Mouse (Mus musculus): ENCODE data around the gene Hspa1a. TPM values are rescaled to one million over a fixed set of nuclear protein-coding genes. Genes with fewer than 3 reads are reported as not detected.
"Not testable (repeated sequence)": the region's sequence is repeated elsewhere in the genome, so short reads cannot be mapped to it uniquely, and the experiment has no call there.

Gene Hspa1a
- polyA plus RNA-seq, 1 experiment from 2014 or later, result 2.3 TPM

DNA sequence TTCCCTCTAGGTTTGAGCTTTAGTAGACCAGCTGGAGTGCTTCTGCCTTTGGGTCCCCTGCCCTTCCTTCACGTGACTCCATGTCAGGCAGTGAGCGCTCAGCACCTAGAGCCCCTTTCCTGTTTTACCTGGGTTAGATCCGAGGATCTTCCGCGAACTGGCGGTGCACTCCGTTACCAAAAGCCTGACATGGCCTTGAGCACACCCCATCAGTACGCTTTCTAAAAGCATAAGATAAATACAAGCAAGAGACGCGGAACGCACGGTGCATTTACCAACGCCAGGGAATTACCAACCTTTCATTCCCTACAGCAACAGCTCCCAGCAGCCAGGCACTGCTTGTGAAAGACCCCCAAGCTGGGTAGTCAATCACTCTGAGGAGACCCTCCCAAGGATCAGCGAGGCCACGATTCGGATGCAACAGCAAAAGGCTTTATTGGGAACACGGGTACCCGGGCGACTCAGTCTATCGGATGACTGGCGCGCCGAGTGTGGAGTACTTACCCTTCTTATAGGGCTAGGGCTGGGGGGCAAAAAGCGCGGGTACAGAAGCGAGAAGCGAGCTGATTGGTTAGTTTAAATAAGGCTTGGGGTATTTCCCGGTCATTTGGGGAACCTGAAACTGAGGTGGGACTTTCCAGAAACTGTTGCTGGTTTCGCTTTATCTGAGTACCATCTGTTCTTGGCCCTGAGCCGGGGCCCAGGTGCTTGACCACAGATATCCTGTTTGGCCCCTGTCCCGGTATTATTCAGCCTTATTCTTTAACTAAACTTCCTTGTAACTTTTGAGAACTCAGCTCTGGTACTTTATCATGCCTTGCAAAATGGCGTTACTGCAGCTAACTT lies 28.1 kb upstream of the Hspa1a start:
- Histone ChIP-seq H3K36me3 (peaks cover 24% of the 10 kb centered on the region), H3K4me3 (peak overlapping the region; percentile 92), H3K4me1 (peaks cover 47% of the 10 kb centered on the region), H3K4me2 (replicated peaks) (peak overlapping the region; percentile 100), H3K9ac (replicated peaks) (peak overlapping the region; percentile 93), H3K27ac (replicated peaks) (peak overlapping the region; percentile 97)
- WGBS, result 24% methylated on average over 30 of the region's 32 CpGs
- not testable (repeated sequence) for ATAC-seq (ENCODE audit: low FRiP score, low read depth); H3K9me3 ChIP-seq; H3K27me3 ChIP-seq

DNA sequence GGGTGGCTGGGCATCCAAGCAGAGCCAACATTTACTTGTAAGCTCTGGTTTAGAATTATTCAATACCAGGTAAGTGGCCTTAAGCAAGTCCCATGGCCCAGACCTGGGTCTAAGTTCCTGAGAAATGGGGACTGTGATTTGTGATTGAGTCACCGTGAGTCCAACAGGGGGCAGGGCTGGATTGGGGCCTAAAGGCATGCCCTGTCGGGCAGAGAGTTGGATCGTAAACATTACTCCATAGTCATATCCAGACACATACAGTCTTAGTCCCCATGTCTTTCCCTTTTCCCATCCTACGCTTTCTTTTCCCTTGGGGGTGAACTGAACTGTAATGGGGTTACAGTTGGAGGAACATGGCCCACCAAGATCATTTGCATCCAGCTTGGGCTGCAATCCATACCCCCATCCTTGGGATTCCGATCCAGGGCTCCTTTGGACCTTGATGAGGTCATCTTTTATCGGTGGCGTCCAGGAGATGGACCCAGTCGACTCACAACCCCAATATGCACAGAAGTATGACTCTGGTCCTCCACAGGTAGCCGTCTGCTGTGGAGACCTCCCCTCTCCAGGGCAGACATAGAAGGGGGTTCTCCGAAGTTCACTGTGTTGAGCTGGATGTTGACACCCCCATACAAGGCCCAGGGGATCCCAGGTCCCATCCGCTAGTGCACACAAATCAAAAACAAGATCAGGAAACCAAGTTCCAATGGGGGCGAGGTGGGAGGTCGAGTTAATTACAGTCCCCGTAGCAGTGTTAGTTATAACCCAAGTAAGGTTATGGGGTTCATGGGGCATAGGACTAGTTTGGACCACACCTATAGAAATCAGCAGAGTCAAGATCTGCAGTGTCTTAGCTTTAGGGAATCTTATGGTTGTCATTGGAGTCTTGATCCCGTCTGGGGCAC lies 26.8 kb upstream of the Hspa1a start:
- Histone ChIP-seq H3K4me3 (0 out of 2 replicates have a peak overlapping the region, but pooled peaks have one; percentile 2), H3K36me3 (peaks cover 12% of the 10 kb centered on the region; the same call in 1 of the 2 replicates), H3K9ac (replicated peaks) (no peak overlapping the region), H3K4me1 (peaks cover 47% of the 10 kb centered on the region), H3K9me3 (no peaks in the 10 kb centered on the region), H3K27me3 (no peaks in the 10 kb centered on the region), H3K4me2 (replicated peaks) (peak overlapping the region; percentile 100), H3K27ac (replicated peaks) (no peak overlapping the region)
- 96% methylated on average over 15 of the region's 15 CpGs for WGBS
- no peak for ATAC-seq (ENCODE audit: low FRiP score, low read depth)

DNA sequence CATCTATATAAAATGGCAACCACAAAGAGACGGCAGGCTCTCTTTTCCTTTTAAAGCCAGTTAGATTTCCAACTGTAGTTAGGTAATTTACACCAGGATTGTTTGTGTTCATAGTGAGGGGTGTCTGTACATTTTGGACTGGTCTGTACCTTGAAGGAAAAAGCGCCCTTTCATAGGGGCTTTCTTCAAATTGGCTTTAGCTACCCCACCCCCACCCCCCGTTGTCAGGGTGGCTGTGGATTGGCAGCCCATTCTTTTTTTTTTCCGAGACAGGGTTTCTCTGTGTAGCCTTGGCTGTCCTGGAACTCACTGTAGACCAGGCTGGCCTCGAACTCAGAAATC lies 25.2 kb upstream of the Hspa1a start:
- H3K9ac ChIP-seq (replicated peaks), result no peak overlapping the region
- no peak for ATAC-seq (ENCODE audit: low FRiP score, low read depth)

DNA sequence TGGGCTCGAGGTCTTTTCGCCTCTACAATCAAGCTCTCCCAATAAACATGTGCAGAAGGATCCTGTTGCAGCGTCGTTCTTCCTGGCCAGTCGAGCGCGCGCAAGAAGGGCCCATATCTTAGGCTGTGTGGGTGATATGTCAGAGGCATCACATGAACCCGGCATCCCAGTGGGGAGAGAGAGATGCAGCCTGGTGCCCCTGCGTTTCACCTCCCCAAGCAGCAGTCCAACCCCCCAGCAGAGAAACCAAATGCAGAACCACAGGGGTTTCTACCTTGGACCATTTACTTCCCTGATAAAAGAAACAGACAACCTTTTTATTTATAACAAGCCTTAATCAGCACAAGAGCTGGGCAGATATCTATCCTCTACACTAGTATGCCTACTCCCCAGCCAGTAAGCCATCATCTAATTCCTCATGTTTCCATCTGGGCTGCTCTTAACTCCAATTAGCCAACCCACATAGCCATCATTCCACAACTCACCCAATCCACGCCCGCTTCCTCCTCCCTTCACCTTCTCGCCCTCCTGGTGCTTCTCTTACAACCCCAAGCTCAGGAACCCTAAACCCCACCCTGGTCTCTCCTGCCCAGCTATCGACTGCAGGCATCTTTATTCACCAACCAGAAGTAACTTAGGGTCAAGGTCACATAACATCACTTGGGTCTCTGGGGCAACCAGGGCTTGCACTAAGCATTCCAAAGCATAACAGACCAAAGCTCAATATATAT lies 24.6 kb upstream of the Hspa1a start:
- H3K36me3 ChIP-seq, result peaks cover 19% of the 10 kb centered on the region; the same call in 1 of the 2 replicates
- no peak for ATAC-seq (ENCODE audit: low FRiP score, low read depth)
- H3K9me3 ChIP-seq, result no peaks in the 10 kb centered on the region
- peak overlapping the region; percentile 7; the same call in 1 of the 2 replicates for H3K4me2 ChIP-seq (replicated peaks)
- peaks cover 26% of the 10 kb centered on the region for H3K4me1 ChIP-seq
- H3K27ac ChIP-seq (replicated peaks), result no peak overlapping the region
- 90% methylated on average over 14 of the region's 14 CpGs for WGBS
- H3K4me3 ChIP-seq, result peak overlapping the region; percentile 13; the same call in 1 of the 2 replicates
- H3K27me3 ChIP-seq, result no peaks in the 10 kb centered on the region
- 0 out of 2 replicates have a peak overlapping the region, but pooled peaks have one; percentile 25 for H3K9ac ChIP-seq (replicated peaks)

More for the DNA sequence above, 25.2 kb upstream of the Hspa1a start:
- Histone ChIP-seq H3K4me2 (replicated peaks) (peak overlapping the region; percentile 7; the same call in 1 of the 2 replicates), H3K27ac (replicated peaks) (no peak overlapping the region), H3K36me3 (peaks cover 15% of the 10 kb centered on the region; the same call in 1 of the 2 replicates), H3K4me3 (peak overlapping the region; percentile 13; the same call in 1 of the 2 replicates), H3K4me1 (peaks cover 31% of the 10 kb centered on the region), H3K27me3 (no peaks in the 10 kb centered on the region), H3K9me3 (no peaks in the 10 kb centered on the region)
- 85% methylated on average over 5 of the region's 5 CpGs for WGBS

DNA sequence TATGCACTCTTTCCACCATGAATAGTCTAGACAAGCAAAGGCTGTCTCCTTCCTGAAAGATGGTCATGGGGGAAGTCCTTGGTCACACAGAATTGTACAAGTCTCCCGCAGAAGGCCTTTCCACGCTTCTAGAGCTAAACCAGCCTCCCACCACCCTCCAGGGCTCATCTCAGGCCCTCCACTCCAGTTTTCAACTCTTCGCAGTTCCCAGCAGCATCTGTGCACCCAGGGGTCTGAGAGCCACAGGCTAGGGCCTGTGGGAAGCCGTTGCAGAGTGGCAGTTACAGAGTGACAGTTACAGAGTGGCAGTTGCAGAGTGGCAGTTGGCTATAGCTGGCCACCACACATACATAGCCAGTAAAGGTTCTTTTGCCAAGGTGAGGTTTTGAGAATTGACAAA lies 24.0 kb upstream of the Hspa1a start:
- not testable (repeated sequence) for H3K27me3 ChIP-seq; H3K9me3 ChIP-seq; H3K4me2 ChIP-seq (replicated peaks); H3K27ac ChIP-seq (replicated peaks); H3K9ac ChIP-seq (replicated peaks); ATAC-seq (ENCODE audit: low FRiP score, low read depth); H3K4me3 ChIP-seq
- Histone ChIP-seq H3K36me3 (peaks cover 24% of the 10 kb centered on the region; the same call in 1 of the 2 replicates), H3K4me1 (peaks cover 25% of the 10 kb centered on the region)
- WGBS, result 96% methylated on average over 4 of the region's 4 CpGs

DNA sequence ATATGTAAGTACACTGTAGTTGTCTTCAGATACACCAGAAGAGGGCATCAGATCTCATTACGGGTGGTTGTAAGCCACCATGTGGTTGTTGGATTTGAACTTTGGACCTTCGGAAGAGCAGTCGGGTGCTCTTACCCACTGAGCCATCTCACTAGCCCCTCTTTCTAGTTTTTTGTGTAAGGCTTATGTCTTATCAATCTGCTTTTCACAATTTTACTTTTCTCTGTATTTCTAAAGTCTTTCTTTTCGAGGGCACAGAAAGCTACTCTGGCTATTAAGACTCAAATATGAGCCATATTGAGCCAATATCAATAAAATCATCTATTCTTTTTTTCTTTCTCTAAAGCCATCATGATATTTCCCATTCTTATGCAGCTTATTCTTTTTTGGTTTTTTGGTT lies 23.2 kb upstream of the Hspa1a start:
- not testable (repeated sequence) for ATAC-seq (ENCODE audit: low FRiP score, low read depth); H3K9me3 ChIP-seq; H3K4me2 ChIP-seq (replicated peaks); H3K27ac ChIP-seq (replicated peaks); H3K27me3 ChIP-seq; H3K9ac ChIP-seq (replicated peaks); H3K4me3 ChIP-seq
- WGBS, result 97% methylated on average over 4 of the region's 4 CpGs
- peaks cover 27% of the 10 kb centered on the region; the same call in 1 of the 2 replicates for H3K36me3 ChIP-seq
- peaks cover 25% of the 10 kb centered on the region for H3K4me1 ChIP-seq

DNA sequence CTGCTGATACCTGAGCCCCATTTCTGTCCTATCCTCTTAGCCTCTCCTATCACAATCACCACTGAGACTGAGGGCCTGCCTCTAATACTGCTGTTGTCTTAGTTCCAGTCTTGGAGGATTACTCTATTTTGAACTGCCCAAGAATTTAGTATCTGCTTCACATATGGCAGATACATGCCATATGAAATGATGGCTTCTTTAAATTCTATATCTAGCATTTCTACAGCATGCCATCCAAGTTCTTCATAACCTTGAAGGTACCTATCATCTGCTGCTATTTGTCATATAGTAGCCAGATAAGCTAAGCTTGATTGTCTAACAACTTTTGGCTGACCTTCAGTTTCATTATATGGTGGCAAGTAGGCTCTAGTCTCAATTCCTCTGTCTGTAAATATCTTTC lies 22.8 kb upstream of the Hspa1a start:
- Histone ChIP-seq H3K4me3 (no peak overlapping the region), H3K36me3 (peaks cover 27% of the 10 kb centered on the region; the same call in 1 of the 2 replicates), H3K4me2 (replicated peaks) (no peak overlapping the region), H3K27ac (replicated peaks) (no peak overlapping the region), H3K4me1 (peaks cover 20% of the 10 kb centered on the region), H3K9me3 (no peaks in the 10 kb centered on the region), H3K27me3 (no peaks in the 10 kb centered on the region), H3K9ac (replicated peaks) (no peak overlapping the region)
- no peak for ATAC-seq (ENCODE audit: low FRiP score, low read depth)

DNA sequence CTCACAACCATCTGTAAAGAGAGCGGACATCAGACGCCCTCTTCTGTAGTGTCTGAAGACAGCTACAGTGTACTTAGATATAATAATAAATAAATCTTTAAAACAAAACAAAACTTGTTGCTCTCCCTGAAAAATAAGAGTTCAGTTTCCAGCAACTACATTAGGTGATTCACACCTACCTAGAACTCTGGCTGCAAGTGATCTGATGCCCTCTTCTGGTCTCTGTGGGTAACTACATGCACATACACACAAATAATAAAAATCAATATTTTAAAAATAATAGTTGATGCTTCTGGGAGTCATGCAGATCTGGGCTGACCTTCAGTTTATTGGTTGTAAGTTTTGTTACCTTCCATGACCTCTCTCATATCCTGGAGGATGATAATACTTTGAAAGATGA lies 12.3 kb upstream of the Hspa1a start:
- WGBS, result 77% methylated on average over 2 of the region's 2 CpGs
- Histone ChIP-seq H3K4me1 (peaks cover 18% of the 10 kb centered on the region), H3K4me2 (replicated peaks) (no peak overlapping the region), H3K27ac (replicated peaks) (no peak overlapping the region), H3K27me3 (no peaks in the 10 kb centered on the region), H3K9ac (replicated peaks) (no peak overlapping the region), H3K9me3 (no peaks in the 10 kb centered on the region), H3K36me3 (peaks cover 23% of the 10 kb centered on the region), H3K4me3 (no peak overlapping the region)
- ATAC-seq (ENCODE audit: low FRiP score, low read depth), result no peak

DNA sequence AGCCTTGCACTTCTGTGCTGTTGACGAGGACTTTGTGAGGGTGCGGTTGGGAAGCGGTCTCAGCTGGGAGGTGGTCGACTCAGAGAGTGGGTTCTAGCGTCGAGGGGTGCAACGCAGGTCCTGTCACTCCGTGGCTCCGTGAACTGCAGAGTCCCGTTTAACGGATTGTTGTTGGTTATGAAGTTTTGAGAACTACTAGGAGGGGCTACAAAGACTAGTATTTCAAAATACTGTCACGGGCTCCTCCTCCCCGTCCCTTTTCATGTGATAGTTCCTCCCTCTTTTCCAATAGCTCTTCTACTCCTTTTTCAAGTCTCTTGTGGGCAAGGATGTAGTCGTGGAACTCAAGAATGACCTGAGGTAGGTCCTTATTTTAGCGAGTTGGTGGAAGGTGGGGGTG lies 10.4 kb upstream of the Hspa1a start:
- Histone ChIP-seq H3K4me2 (replicated peaks) (peak overlapping the region; percentile 96), H3K9ac (replicated peaks) (peak overlapping the region; percentile 87), H3K4me3 (peak overlapping the region; percentile 91), H3K36me3 (peaks cover 23% of the 10 kb centered on the region), H3K27ac (replicated peaks) (peak overlapping the region; percentile 96), H3K27me3 (no peaks in the 10 kb centered on the region), H3K4me1 (peaks cover 18% of the 10 kb centered on the region), H3K9me3 (no peaks in the 10 kb centered on the region)
- no peak for ATAC-seq (ENCODE audit: low FRiP score, low read depth)
- 0% methylated on average over 15 of the region's 15 CpGs for WGBS

DNA sequence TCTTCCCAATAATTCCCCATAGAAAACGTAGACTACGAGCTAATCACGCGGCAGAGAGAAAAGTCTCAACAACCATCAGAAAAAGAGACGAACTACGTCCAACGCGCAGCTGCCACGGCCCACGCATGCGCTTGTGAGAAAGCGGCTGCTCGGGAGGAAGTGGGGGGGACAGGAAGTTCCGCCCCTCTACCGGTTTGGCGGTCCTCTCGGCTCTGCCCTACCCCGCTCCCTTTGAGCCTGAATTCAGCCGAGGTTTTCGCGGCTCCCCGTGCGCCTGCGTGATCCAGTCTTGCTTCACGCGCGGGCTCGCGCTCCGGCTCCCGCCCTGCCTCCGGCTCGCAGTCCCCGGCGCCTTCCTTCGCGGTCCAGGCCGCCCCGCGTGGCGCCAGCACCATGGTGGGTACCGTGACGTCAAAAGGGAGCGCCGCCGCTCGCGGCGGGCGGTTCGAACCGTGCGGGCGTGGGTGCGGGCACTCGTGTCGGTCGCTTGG lies 9.8 kb upstream of the Hspa1a start, which contains the start of gene Lsm2:
TSS of gene Lsm2 (plus strand) at position 173 of the 491 bp plus-strand sequence.
- Histone ChIP-seq H3K27me3 (no peaks in the 10 kb centered on the region), H3K4me2 (replicated peaks) (peak within 1 kb of the TSS; percentile 96), H3K36me3 (peaks cover 21% of the 10 kb centered on the region), H3K27ac (replicated peaks) (peak within 1 kb of the TSS; percentile 96), H3K4me3 (peak within 1 kb of the TSS; percentile 91), H3K4me1 (peaks cover 18% of the 10 kb centered on the region), H3K9me3 (no peaks in the 10 kb centered on the region), H3K9ac (replicated peaks) (peak within 1 kb of the TSS; percentile 87)
- ATAC-seq (ENCODE audit: low FRiP score, low read depth), result peak; percentile 94
- WGBS, result under 1% methylated on average over 57 of the region's 58 CpGs

DNA sequence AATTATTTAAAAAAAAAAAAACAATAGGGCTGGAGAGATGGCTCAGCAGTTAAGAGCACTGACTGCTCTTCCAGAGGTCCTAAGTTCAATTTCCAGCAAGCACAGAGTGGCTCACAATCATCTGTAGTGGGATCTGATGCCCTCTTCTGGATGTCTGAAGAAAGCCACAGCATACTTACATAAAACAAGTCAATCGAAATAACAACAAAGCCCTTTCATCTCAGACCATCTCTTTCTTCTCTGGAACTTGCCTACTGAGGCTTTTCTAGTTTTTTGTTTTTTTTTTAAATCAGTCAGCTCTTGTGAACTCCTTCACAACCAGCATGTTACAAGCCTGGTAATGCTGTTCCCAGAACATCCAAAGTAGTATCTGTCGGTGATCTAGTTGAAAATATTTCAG lies 8.7 kb upstream of the Hspa1a start:
- H3K27ac ChIP-seq (replicated peaks), result no peak overlapping the region

More for the DNA sequence above, 8.7 kb upstream of the Hspa1a start:
- Histone ChIP-seq H3K4me2 (replicated peaks) (peak overlapping the region; percentile 96), H3K4me1 (peaks cover 18% of the 10 kb centered on the region), H3K36me3 (peaks cover 10% of the 10 kb centered on the region), H3K9ac (replicated peaks) (peak overlapping the region; percentile 87; the same call in 1 of the 2 replicates), H3K27me3 (no peaks in the 10 kb centered on the region), H3K4me3 (peak overlapping the region; percentile 91), H3K9me3 (no peaks in the 10 kb centered on the region)
- 30% methylated on average over 2 of the region's 2 CpGs for WGBS
- ATAC-seq (ENCODE audit: low FRiP score, low read depth), result no peak

All from midbrain, embryonic 12.5 days (tissue).